Mouse (Mus musculus) liver, embryonic 16.5 days (tissue): ENCODE measurements around the gene Creg2. TPM values are rescaled to one million over a fixed set of nuclear protein-coding genes. Genes with fewer than 3 reads are reported as not detected.
A peak's percentile ranks its signal among the peaks of the same experiment; 100 is the strongest.
"Not testable (repeated sequence)": the region's sequence is repeated elsewhere in the genome, so short reads cannot be mapped to it uniquely, and the experiment has no call there.

Experiments used
- ATAC-seq: fragments of 200-750 bp; cut with Nextera tagmentation; 2 replicates; pipeline ENCODE4 v1.8.0; 2017; ENCODE audit warnings: low read depth, mild to moderate bottlenecking, moderate number of reproducible peaks, moderate library complexity
- H3K27ac ChIP-seq: fragments of 300-500 bp; sonication (generic); 2 replicates; pipeline ENCODE4 v1.5.1; 2014; ENCODE audit warnings: mild to moderate bottlenecking, low read length
- H3K27me3 ChIP-seq: fragments of 300-500 bp; sonication (generic); 2 replicates; pipeline ENCODE4 v1.6.1; 2014; ENCODE audit warnings: low read depth, low read length, mixed read lengths; ENCODE audit not compliant: control insufficient read depth, insufficient read depth
- H3K36me3 ChIP-seq: fragments of 300-500 bp; sonication (generic); 2 replicates; pipeline ENCODE4 v1.6.1; 2014; ENCODE audit warnings: mild to moderate bottlenecking; ENCODE audit not compliant: control insufficient read depth, insufficient read depth
- H3K4me1 ChIP-seq: fragments of 300-500 bp; sonication (generic); 2 replicates; pipeline ENCODE4 v1.6.1; 2014; ENCODE audit warnings: low read depth, low read length, mixed read lengths; ENCODE audit not compliant: control insufficient read depth
- H3K4me2 ChIP-seq: fragments of 300-500 bp; sonication (generic); 2 replicates; pipeline ENCODE4 v1.6.1; 2014; ENCODE audit warnings: low read depth, low read length, mixed read lengths
- H3K4me3 ChIP-seq: fragments of 300-500 bp; sonication (generic); 2 replicates; pipeline ENCODE4 v1.5.1; 2014; ENCODE audit warnings: low read depth, mild to moderate bottlenecking, low read length
- H3K9ac ChIP-seq: fragments of 300-500 bp; sonication (generic); 2 replicates; pipeline ENCODE4 v1.6.1; 2014; ENCODE audit warnings: low read depth, low read length
- H3K9me3 ChIP-seq: fragments of 300-500 bp; sonication (generic); replicated peaks from 2 replicates; pipeline ENCODE4 v1.6.1; 2016; ENCODE audit warnings: low read length; ENCODE audit not compliant: control insufficient read depth
- WGBS: fragments of 180-500 bp; shearing (Covaris S2); extraction: QIAGEN DNeasy Blood & Tissue Kit; methylation state at CpG from one replicate; pipeline ENCODE4 v1.1.7; 2014; ENCODE audit not compliant: insufficient replicate concordance; 5-methylcytosine and 5-hydroxymethylcytosine counted together
- polyA plus RNA-seq: library from polyadenylated mRNA; unstranded; fragments of >200 nt; fragmentation: Nextera tagmentation; extraction: Ambion mirVana; gene quantifications from 2 replicates; pipeline ENCODE4 v1.2.1, GENCODE M21; 2015

The Creg2 gene
- polyA plus RNA-seq, 1 experiment from 2014 or later = not detected

- 61% methylated on average over 7 of the region's 7 CpGs for WGBS
- no peak for ATAC-seq
- Histone ChIP-seq H3K27me3 (no peaks in the 10 kb centered on the region), H3K4me2 (no peak overlapping the region), H3K36me3 (no peaks in the 10 kb centered on the region), H3K4me3 (no peak overlapping the region), H3K9ac (no peak overlapping the region), H3K27ac (no peak overlapping the region), H3K9me3 (no peaks in the 10 kb centered on the region), H3K4me1 (no peaks in the 10 kb centered on the region)
Measured at GRCm38 (mm10) chr1:39664039-39664625, 12.9 kb upstream of the Creg2 start.

- whole genome bisulfite sequencing = 72% methylated on average over 4 of the region's 4 CpGs
Measured at GRCm38 (mm10) chr1:39663050-39663449, 11.8 kb upstream of the Creg2 start.

GRCm38 (mm10) chr1:39656976-39657529 is 5.8 kb upstream of the Creg2 start:
- no peak for ATAC-seq
- H3K27me3 ChIP-seq = peaks cover 6% of the 10 kb centered on the region
- no peaks in the 10 kb centered on the region for H3K4me1 ChIP-seq
- no peak overlapping the region for H3K4me2 ChIP-seq
- H3K4me3 ChIP-seq = no peak overlapping the region
- no peak overlapping the region for H3K9ac ChIP-seq
- H3K36me3 ChIP-seq = no peaks in the 10 kb centered on the region
- H3K9me3 ChIP-seq = no peaks in the 10 kb centered on the region
- WGBS = 66% methylated on average over 6 of the region's 6 CpGs
- no peak overlapping the region for H3K27ac ChIP-seq

More at GRCm38 (mm10) chr1:39663050-39663449, 11.8 kb upstream of the Creg2 start:
- no peak overlapping the region for H3K4me2 ChIP-seq
- H3K4me1 ChIP-seq = no peaks in the 10 kb centered on the region
- H3K9ac ChIP-seq = no peak overlapping the region
- no peaks in the 10 kb centered on the region for H3K36me3 ChIP-seq
- H3K27ac ChIP-seq = no peak overlapping the region
- H3K27me3 ChIP-seq = no peaks in the 10 kb centered on the region
- ATAC-seq = no peak
- no peak overlapping the region for H3K4me3 ChIP-seq
- no peaks in the 10 kb centered on the region for H3K9me3 ChIP-seq

- H3K36me3 ChIP-seq, H3K4me2 ChIP-seq, ATAC-seq, H3K4me1 ChIP-seq, H3K9me3 ChIP-seq, H3K4me3 ChIP-seq, H3K27ac ChIP-seq, H3K9ac ChIP-seq: not testable (repeated sequence)
- H3K27me3 ChIP-seq = peaks cover 23% of the 10 kb centered on the region
- WGBS = 81% methylated on average over 18 of the region's 18 CpGs
Measured at GRCm38 (mm10) chr1:39654901-39655300, 3.6 kb upstream of the Creg2 start.

GRCm38 (mm10) chr1:39653028-39653427 is 1.8 kb upstream of the Creg2 start:
- no peak for ATAC-seq
- peaks cover 35% of the 10 kb centered on the region for H3K27me3 ChIP-seq
- H3K27ac ChIP-seq = no peak overlapping the region
- H3K4me2 ChIP-seq = no peak overlapping the region
- H3K9me3 ChIP-seq = no peaks in the 10 kb centered on the region
- no peak overlapping the region for H3K4me3 ChIP-seq
- no peaks in the 10 kb centered on the region for H3K4me1 ChIP-seq
- H3K9ac ChIP-seq = no peak overlapping the region
- H3K36me3 ChIP-seq = no peaks in the 10 kb centered on the region
- WGBS = 58% methylated on average over 4 of the region's 4 CpGs

GRCm38 (mm10) chr1:39650435-39651240 is 636 bp downstream of the Creg2 start:
- Histone ChIP-seq H3K27ac (no peak overlapping the region), H3K9me3 (no peaks in the 10 kb centered on the region), H3K36me3 (no peaks in the 10 kb centered on the region), H3K9ac (no peak overlapping the region), H3K4me3 (peak overlapping the region; percentile 45), H3K27me3 (peaks cover 35% of the 10 kb centered on the region), H3K4me1 (no peaks in the 10 kb centered on the region), H3K4me2 (peak overlapping the region; percentile 73)
- WGBS = under 1% methylated on average over 73 of the region's 73 CpGs
- ATAC-seq = peak; percentile 64

GRCm38 (mm10) chr1:39649691-39650434 is 1.4 kb downstream of the Creg2 start:
- Histone ChIP-seq H3K4me1 (no peaks in the 10 kb centered on the region), H3K27me3 (peaks cover 35% of the 10 kb centered on the region), H3K9ac (no peak overlapping the region), H3K27ac (no peak overlapping the region), H3K9me3 (no peaks in the 10 kb centered on the region), H3K36me3 (no peaks in the 10 kb centered on the region), H3K4me3 (peak overlapping the region; percentile 45), H3K4me2 (peak overlapping the region; percentile 73)
- WGBS = 19% methylated on average over 17 of the region's 17 CpGs
- no peak for ATAC-seq

- Histone ChIP-seq H3K27ac (no peak overlapping the region), H3K4me1 (no peaks in the 10 kb centered on the region), H3K36me3 (no peaks in the 10 kb centered on the region), H3K27me3 (peaks cover 35% of the 10 kb centered on the region), H3K4me3 (no peak overlapping the region), H3K4me2 (no peak overlapping the region), H3K9ac (no peak overlapping the region), H3K9me3 (no peaks in the 10 kb centered on the region)
- ATAC-seq = no peak
- WGBS = 76% methylated on average over 7 of the region's 7 CpGs
Measured at GRCm38 (mm10) chr1:39648584-39648983, 2.7 kb downstream of the Creg2 start.
